Mouse (Mus musculus) kidney, adult 2 months (tissue): ENCODE data around the gene Trpm3. TPM values are rescaled to one million over a fixed set of nuclear protein-coding genes. Genes with fewer than 3 reads are reported as not detected.

Source experiments
- DNase-seq: peaks from one replicate; pipeline ENCODE4 v3.0.0; 2021
- H3K27ac ChIP-seq: fragments of 200-500 bp; 2 replicates; pipeline ENCODE4 v1.5.1; 2012; ENCODE audit warnings: low read depth, low read length, control low read depth, inconsistent platforms; ENCODE audit not compliant: insufficient read depth
- H3K27me3 ChIP-seq: fragments of 200-500 bp; replicated peaks from 2 replicates; pipeline ENCODE4 v1.6.1; 2012; ENCODE audit warnings: mild to moderate bottlenecking, moderate library complexity, low read length, inconsistent platforms; ENCODE audit not compliant: control insufficient read depth, insufficient read depth
- H3K36me3 ChIP-seq: fragments of 200-500 bp; 2 replicates; pipeline ENCODE4 v1.6.1; 2012; ENCODE audit warnings: mild to moderate bottlenecking, moderate library complexity, low read length, inconsistent platforms; ENCODE audit not compliant: control insufficient read depth, insufficient read depth
- H3K4me1 ChIP-seq: fragments of 200-500 bp; 2 replicates; pipeline ENCODE4 v1.6.1; 2011; ENCODE audit warnings: low read length; ENCODE audit not compliant: control insufficient read depth, insufficient read depth
- H3K4me3 ChIP-seq: fragments of 200-500 bp; 2 replicates; pipeline ENCODE4 v1.5.1; 2011; ENCODE audit warnings: mild to moderate bottlenecking, low read depth, low read length, control low read depth; ENCODE audit not compliant: insufficient read depth
- CTCF ChIP-seq: fragments of 200-500 bp; conservative IDR thresholded peaks from 2 replicates; pipeline ENCODE4 v1.5.1; 2011; ENCODE audit warnings: low read depth, mild to moderate bottlenecking, control low read depth, low read length, moderate library complexity, mixed read lengths; ENCODE audit not compliant: insufficient read depth, insufficient read length
- POLR2A ChIP-seq: fragments of 200-500 bp; IDR thresholded peaks from one replicate; pipeline ENCODE4 v1.6.1; 2011; ENCODE audit warnings: low read depth, low read length, control low read depth
- WGBS: fragments of 180-500 bp; shearing (Covaris S2); methylation state at CpG from one replicate; pipeline ENCODE4 v1.1.7; 2018; 5-methylcytosine and 5-hydroxymethylcytosine counted together
- polyA plus RNA-seq: library from polyadenylated mRNA; depleted of rRNA; stranded (reverse); fragments of >200 nt; gene quantifications from 2 replicates; pipeline ENCODE4 v1.2.3, GENCODE M21; 2012

Gene Trpm3
- polyA plus RNA-seq, 1 experiment, result 0.80 TPM

- Histone ChIP-seq H3K27me3 (no peaks in the 10 kb centered on the region), H3K4me3 (no peak overlapping the region), H3K4me1 (no peaks in the 10 kb centered on the region), H3K36me3 (no peaks in the 10 kb centered on the region), H3K27ac (no peak overlapping the region)
- no peak for TF ChIP-seq POLR2A
- no peak for TF ChIP-seq CTCF
- no peak for DNase-seq
- 83% methylated on average over 3 of the region's 3 CpGs for WGBS
Observed at GRCm38 (mm10) chr19:22952480-22952879, 813.6 kb downstream of the Trpm3 start.

- Histone ChIP-seq H3K27ac (no peak overlapping the region), H3K4me1 (no peaks in the 10 kb centered on the region), H3K4me3 (no peak overlapping the region), H3K27me3 (no peaks in the 10 kb centered on the region), H3K36me3 (no peaks in the 10 kb centered on the region)
- no peak for DNase-seq
- WGBS, result 74% methylated on average over 4 of the region's 4 CpGs
- no peak for TF ChIP-seq POLR2A
- TF ChIP-seq CTCF, result no peak
Observed at GRCm38 (mm10) chr19:22953191-22953590, 814.3 kb downstream of the Trpm3 start.

- no peaks in the 10 kb centered on the region for H3K36me3 ChIP-seq
- H3K27me3 ChIP-seq, result no peaks in the 10 kb centered on the region
- TF ChIP-seq POLR2A (no peak), CTCF (no peak)
- DNase-seq, result no peak
- WGBS, result 72% methylated on average over 4 of the region's 4 CpGs
- no peaks in the 10 kb centered on the region for H3K4me1 ChIP-seq
- H3K4me3 ChIP-seq, result no peak overlapping the region
- no peak overlapping the region for H3K27ac ChIP-seq
Observed at GRCm38 (mm10) chr19:22958414-22958813, 819.6 kb downstream of the Trpm3 start.

GRCm38 (mm10) chr19:22960450-22961265, 821.8 kb downstream of the Trpm3 start:
- Histone ChIP-seq H3K27ac (no peak overlapping the region), H3K36me3 (no peaks in the 10 kb centered on the region), H3K4me1 (no peaks in the 10 kb centered on the region), H3K27me3 (no peaks in the 10 kb centered on the region), H3K4me3 (no peak overlapping the region)
- WGBS, result 60% methylated on average over 14 of the region's 14 CpGs
- TF ChIP-seq CTCF, result no peak
- TF ChIP-seq POLR2A, result no peak
- no peak for DNase-seq

- Histone ChIP-seq H3K27me3 (no peaks in the 10 kb centered on the region), H3K36me3 (no peaks in the 10 kb centered on the region), H3K27ac (no peak overlapping the region), H3K4me3 (no peak overlapping the region), H3K4me1 (no peaks in the 10 kb centered on the region)
- WGBS, result 79% methylated on average over 12 of the region's 12 CpGs
- DNase-seq, result no peak
- TF ChIP-seq POLR2A, result no peak
- no peak for TF ChIP-seq CTCF
Observed at GRCm38 (mm10) chr19:22962001-22962708, 823.3 kb downstream of the Trpm3 start.

- Histone ChIP-seq H3K4me3 (no peak overlapping the region), H3K36me3 (no peaks in the 10 kb centered on the region), H3K27me3 (no peaks in the 10 kb centered on the region), H3K27ac (no peak overlapping the region), H3K4me1 (no peaks in the 10 kb centered on the region)
- no peak for DNase-seq
- 58% methylated on average over 8 of the region's 8 CpGs for WGBS
- TF ChIP-seq POLR2A, result no peak
- TF ChIP-seq CTCF, result no peak
Observed at GRCm38 (mm10) chr19:22962731-22963130, 823.9 kb downstream of the Trpm3 start.

GRCm38 (mm10) chr19:22963726-22964398, 825.0 kb downstream of the Trpm3 start:
- 68% methylated on average over 6 of the region's 6 CpGs for WGBS
- Histone ChIP-seq H3K4me3 (no peak overlapping the region), H3K27me3 (no peaks in the 10 kb centered on the region), H3K4me1 (no peaks in the 10 kb centered on the region), H3K36me3 (no peaks in the 10 kb centered on the region), H3K27ac (no peak overlapping the region)
- DNase-seq, result no peak
- no peak for TF ChIP-seq POLR2A
- no peak for TF ChIP-seq CTCF
